Mouse (Mus musculus): ENCODE data around the gene Rnf224.
A peak's percentile ranks its signal among the peaks of the same experiment; 100 is the strongest.

The Rnf224 gene

GRCm38 (mm10) chr2:25194006-25194405 is 42.6 kb downstream of the Rnf224 start:
- DNase-seq (ENCODE audit: low spot score), result no peak

GRCm38 (mm10) chr2:25193330-25193770 is 43.2 kb downstream of the Rnf224 start:
- DNase-seq (ENCODE audit: low spot score), result peak; percentile 57

DNA sequence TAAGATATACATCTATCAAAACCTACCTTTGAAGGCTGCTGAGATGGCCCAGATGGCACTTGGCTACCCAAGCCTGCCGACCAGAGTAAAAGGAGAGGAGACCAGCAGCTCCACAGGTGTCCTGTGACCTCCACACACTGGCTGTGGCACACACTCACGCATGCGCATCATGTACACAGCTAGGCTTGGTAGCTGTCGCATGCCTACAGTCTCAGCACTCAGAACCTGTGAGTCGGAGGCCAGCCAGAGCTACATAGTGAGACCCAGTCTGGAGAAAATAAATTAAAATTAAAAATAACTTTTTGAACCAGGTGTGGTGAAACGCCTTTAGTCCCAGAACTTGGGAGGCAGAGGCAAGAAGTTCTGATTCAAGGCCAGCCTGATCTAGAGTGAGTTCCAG is 48.7 kb downstream of the Rnf224 start:
- DNase-seq (ENCODE audit: low spot score), result no peak

DNA sequence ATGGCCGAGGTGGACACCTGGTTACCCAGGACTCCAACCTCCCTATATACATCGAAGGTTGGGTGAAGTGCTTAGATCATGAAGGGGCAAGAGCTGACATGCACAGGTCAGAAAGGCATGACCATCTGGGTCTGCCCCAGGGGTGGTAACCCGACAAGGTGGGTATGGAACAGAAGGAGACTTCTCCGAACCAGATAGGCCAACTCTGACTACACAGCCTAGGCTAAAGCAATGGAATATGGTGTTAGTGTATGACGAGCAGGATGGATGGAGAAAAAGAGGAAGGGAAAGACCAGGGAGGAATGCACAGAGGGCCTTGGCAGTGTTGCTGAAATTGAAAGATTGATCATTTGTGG is 50.0 kb downstream of the Rnf224 start:
- DNase-seq (ENCODE audit: low spot score), result no peak

GRCm38 (mm10) chr2:25185625-25186574 is 50.7 kb downstream of the Rnf224 start:
- no peak for DNase-seq (ENCODE audit: low spot score)

DNA sequence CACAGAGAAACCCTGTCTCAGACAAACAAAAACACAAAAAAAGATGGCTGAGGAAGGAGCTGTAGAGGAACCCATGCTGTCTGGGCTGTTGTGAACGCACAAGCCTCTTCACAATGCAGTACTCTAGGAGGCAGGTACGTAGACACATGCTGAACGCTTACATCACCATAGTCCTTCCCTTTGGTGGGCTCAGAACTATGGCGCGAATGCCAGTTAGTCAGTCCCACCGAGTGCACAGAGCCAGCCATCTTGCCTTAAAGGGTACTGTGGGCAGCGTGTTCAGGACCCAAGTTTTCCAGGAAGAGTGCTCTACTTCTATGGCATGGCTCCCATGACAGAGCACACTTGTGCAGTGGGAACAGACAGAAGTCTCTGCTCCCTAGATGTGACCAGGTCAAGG is 52.1 kb downstream of the Rnf224 start:
- no peak for DNase-seq (ENCODE audit: low spot score)
